In the genomic region with DNA sequence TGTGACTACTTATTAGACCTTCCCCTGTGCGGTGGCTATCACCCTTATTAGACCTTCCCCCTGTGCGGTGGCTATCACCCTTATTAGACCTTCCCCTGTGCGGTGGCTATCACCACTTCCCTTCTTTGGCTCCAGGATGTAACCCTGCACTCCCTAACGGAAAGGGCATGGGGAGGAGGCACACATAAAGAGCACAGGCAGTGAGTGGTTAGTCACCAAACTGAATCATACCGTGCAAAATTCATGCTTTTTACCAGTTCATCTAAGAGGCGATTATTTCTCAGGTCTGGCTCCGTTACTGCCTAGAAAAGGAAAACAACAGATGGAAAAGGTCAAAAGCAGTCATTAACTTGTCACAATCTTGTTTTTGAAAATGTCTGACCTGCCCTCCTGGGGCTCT, we compare ENCODE assay signal across 22 mouse cellular contexts. TPM values are rescaled to one million over a fixed set of nuclear protein-coding genes. Genes with fewer than 3 reads are reported as not detected.
DNase-seq lines count a peak whose midpoint lies in the region; ATAC-seq and TF ChIP-seq lines count a peak whose summit lies in the region.
"Had no signal": no experiment of that assay in that cellular context is flagged by ENCODE, and none has a peak within 500 bp of the region (broad histone marks: within the 10 kb centered on the region; RNA-seq: fewer than 3 reads in every experiment).

No protein-coding gene starts in this region.

- peak; percentile 67 for ATAC-seq in lung, postnatal 0 days
- no peak for ATAC-seq in frontal cortex, adult (ENCODE audit: low TSS enrichment)
- ATAC-seq in midbrain, embryonic 11.5 days (ENCODE audit: low FRiP score) = no peak
- ATAC-seq: hindbrain, embryonic 16.5 days; intestine, postnatal 0 days; Patski had no signal

- TF ChIP-seq CTCF in lung, postnatal 0 days (IDR thresholded peaks at IDR 0.05) = no peak
- TF ChIP-seq CTCF in embryonic fibroblast, embryonic 13.5 days (IDR thresholded peaks at IDR 0.05; ENCODE audit: borderline replicate concordance, insufficient read depth, low read length) = no peak

- peak; percentile 8 for DNase-seq in gastrocnemius, adult 18-20 months (ENCODE audit: low spot score)
- DNase-seq in gastrocnemius, postnatal 14 days = no peak
- peak; percentile 48 for DNase-seq in lung, postnatal 0 days (ENCODE audit: low spot score)
- no peak for DNase-seq in lung, postnatal 4 days
- DNase-seq in midbrain, embryonic 11.5 days (ENCODE audit: low spot score, missing footprints) = no peak
- DNase-seq: cerebellum, adult 8-10 months; heart, postnatal 36 days; liver, embryonic 13.5 days; midbrain, embryonic 14.5 days; right cerebral cortex, postnatal 14 days; thymus, postnatal 14 days had no signal

- 72% methylated on average over 7 of the region's 7 CpGs for WGBS in lung, postnatal 0 days
- 91% methylated on average over 7 of the region's 7 CpGs for WGBS in midbrain, embryonic 11.5 days

- intact Hi-C loops in gastrocnemius, postnatal 14 days (cut with DNase I; ENCODE audit: low total_unique reads) = no loop called here

- H3K4me2 ChIP-seq in lung, postnatal 0 days (replicated peaks; ENCODE audit: low read depth, low read length) = no peak overlapping the region
- peak overlapping the region; percentile 28 for H3K4me2 ChIP-seq in myocyte (ENCODE audit: low read depth)
- H3K4me2 ChIP-seq in midbrain, embryonic 11.5 days = no peak overlapping the region
- H3K4me2 ChIP-seq: embryonic facial prominence, embryonic 13.5 days; heart, embryonic 13.5 days; liver, embryonic 13.5 days; lung, embryonic 15.5 days had no signal

- TF ChIP-seq EP300 in lung, postnatal 0 days (IDR thresholded peaks at IDR 0.05) = no peak

- H3K4me3 ChIP-seq in lung, postnatal 0 days (ENCODE audit: low read depth, low read length) = no peak overlapping the region
- H3K4me3 ChIP-seq in embryonic fibroblast, embryonic 13.5 days (ENCODE audit: insufficient read depth, low read length) = no peak overlapping the region
- no peak overlapping the region for H3K4me3 ChIP-seq in myocyte
- H3K4me3 ChIP-seq in midbrain, embryonic 11.5 days (ENCODE audit: low read depth, low read length) = no peak overlapping the region
- H3K4me3 ChIP-seq: embryonic facial prominence, embryonic 13.5 days; heart, embryonic 13.5 days; layer of hippocampus, adult 2 months; limb, embryonic 10.5 days; liver, embryonic 13.5 days; lung, embryonic 15.5 days had no signal

- no peaks in the 10 kb centered on the region for H3K36me3 ChIP-seq in lung, postnatal 0 days (ENCODE audit: insufficient read depth, low read length)
- H3K36me3 ChIP-seq in myocyte (ENCODE audit: control insufficient read depth, insufficient read depth) = peaks cover 3% of the 10 kb centered on the region
- 0 out of 2 replicates have a peak, but pooled peaks cover 2% of the 10 kb centered on the region for H3K36me3 ChIP-seq in midbrain, embryonic 11.5 days (ENCODE audit: control insufficient read depth, insufficient read depth, low read length)

- no peaks in the 10 kb centered on the region for H3K4me1 ChIP-seq in lung, postnatal 0 days (ENCODE audit: insufficient read depth, low read depth, low read length)
- H3K4me1 ChIP-seq in embryonic fibroblast, embryonic 13.5 days (ENCODE audit: control insufficient read depth, insufficient read depth, low read length) = peaks cover 2% of the 10 kb centered on the region; the same call in 1 of the 2 replicates
- H3K4me1 ChIP-seq in midbrain, embryonic 11.5 days (ENCODE audit: control insufficient read depth, insufficient read depth, low read length) = no peaks in the 10 kb centered on the region
- H3K4me1 ChIP-seq: embryonic facial prominence, embryonic 13.5 days; heart, embryonic 13.5 days; limb, embryonic 10.5 days; lung, embryonic 15.5 days had no signal

- H3ac ChIP-seq in myocyte (ENCODE audit: control insufficient read depth, insufficient read length) = no peak overlapping the region

- H3K9me3 ChIP-seq in lung, postnatal 0 days (ENCODE audit: low read length) = no peaks in the 10 kb centered on the region
- H3K9me3 ChIP-seq in midbrain, embryonic 11.5 days (ENCODE audit: control insufficient read depth, low read length) = no peaks in the 10 kb centered on the region
- H3K9me3 ChIP-seq: embryonic facial prominence, embryonic 13.5 days; heart, embryonic 13.5 days; limb, embryonic 10.5 days; liver, embryonic 13.5 days; lung, embryonic 15.5 days had no signal

- no peak overlapping the region for H3K9ac ChIP-seq in lung, postnatal 0 days (replicated peaks; ENCODE audit: low read depth)
- H3K9ac ChIP-seq in midbrain, embryonic 11.5 days (ENCODE audit: low read length) = no peak overlapping the region
- H3K9ac ChIP-seq: embryonic facial prominence, embryonic 13.5 days; heart, embryonic 13.5 days; liver, embryonic 13.5 days; lung, embryonic 15.5 days had no signal

- peaks cover 4% of the 10 kb centered on the region for H3K79me2 ChIP-seq in myocyte (ENCODE audit: control insufficient read depth, insufficient read depth)

- TF ChIP-seq POLR2A in embryonic fibroblast, embryonic 13.5 days (IDR thresholded peaks at IDR 0.05; ENCODE audit: low read depth, low read length) = no peak
- TF ChIP-seq POLR2A in myocyte (IDR thresholded peaks at IDR 0.05; ENCODE audit: insufficient read length, low read depth) = no peak

- no peak overlapping the region for H3K27ac ChIP-seq in lung, postnatal 0 days (ENCODE audit: low read length)
- peak overlapping the region; percentile 44 for H3K27ac ChIP-seq in embryonic fibroblast, embryonic 13.5 days (ENCODE audit: insufficient read depth, low read length)
- no peak overlapping the region for H3K27ac ChIP-seq in midbrain, embryonic 11.5 days (ENCODE audit: low read depth, low read length)
- H3K27ac ChIP-seq: embryonic facial prominence, embryonic 13.5 days; heart, embryonic 13.5 days; layer of hippocampus, adult 2 months; limb, embryonic 10.5 days; liver, embryonic 13.5 days; lung, embryonic 15.5 days had no signal

- no peaks in the 10 kb centered on the region for H3K27me3 ChIP-seq in lung, postnatal 0 days (replicated peaks; ENCODE audit: insufficient read depth, low read length)
- H3K27me3 ChIP-seq in myocyte (ENCODE audit: control insufficient read depth, insufficient read depth, insufficient read length) = no peaks in the 10 kb centered on the region
- H3K27me3 ChIP-seq in midbrain, embryonic 11.5 days (ENCODE audit: control insufficient read depth, insufficient read depth, low read length) = no peaks in the 10 kb centered on the region
- H3K27me3 ChIP-seq: embryonic facial prominence, embryonic 13.5 days; heart, embryonic 13.5 days; liver, embryonic 13.5 days; lung, embryonic 15.5 days; Patski had no signal

TF ChIP-seq in myocyte, 11 proteins besides CTCF, POLR2A, EP300 and RAD21:
- TF ChIP-seq TCF3 (IDR thresholded peaks at IDR 0.05; ENCODE audit: insufficient read length, low read depth) (no peak), MYOD1 (IDR thresholded peaks at IDR 0.05; ENCODE audit: control insufficient read depth in 1 of 3, insufficient read length in 2 of 3, low read depth in 2 of 3) (no peak), TCF12 (IDR thresholded peaks at IDR 0.05; ENCODE audit: insufficient read depth, poor library complexity, severe bottlenecking) (no peak), USF1 (IDR thresholded peaks at IDR 0.05; ENCODE audit: low read depth) (no peak), REST (IDR thresholded peaks at IDR 0.05; ENCODE audit: insufficient read depth, insufficient read length) (no peak), E2F4 (IDR thresholded peaks at IDR 0.05; ENCODE audit: insufficient read depth) (no peak), POLR2AphosphoS2 (IDR thresholded peaks at IDR 0.05; ENCODE audit: insufficient read length, low read depth) (no peak), MAX (IDR thresholded peaks at IDR 0.05; ENCODE audit: low read depth) (no peak), CEBPB (IDR thresholded peaks at IDR 0.05; ENCODE audit: insufficient read depth, poor library complexity, severe bottlenecking) (no peak), SRF (IDR thresholded peaks at IDR 0.05; ENCODE audit: control insufficient read depth, insufficient read length, low read depth) (no peak), MYOG (IDR thresholded peaks at IDR 0.05; ENCODE audit: control insufficient read depth in 1 of 3, insufficient read depth in 1 of 3, insufficient read length in 2 of 3, low read depth in 2 of 3) (no peak)

RNA-seq across cellular contexts. Expression of a gene that starts 10.0 kb away (rescaled TPM):
- total RNA-seq in gastrocnemius, adult 18-20 months (2021) = under 1 TPM; 0.78 to 0.94 TPM
- total RNA-seq in gastrocnemius, postnatal 14 days (2021) = 1 to 10 TPM; 2.0 to 2.3 TPM
- polyA plus RNA-seq in lung, postnatal 0 days (2015; fragmentation: Nextera tagmentation; extraction: Ambion mirVana) = 7.6 and 8.1 TPM in 2 replicates
- 26.4 and 32.9 TPM in 2 replicates for polyA plus RNA-seq in embryonic fibroblast, embryonic 13.5 days (2011; ENCODE audit: insufficient read length, low read depth, missing spikeins)
- polyA plus RNA-seq in myocyte (2012; fragmentation: generic; extraction: Trizol) = 2.8 TPM
- polyA plus RNA-seq in midbrain, embryonic 11.5 days (2014; fragmentation: Nextera tagmentation; extraction: Ambion mirVana) = 38.2 and 39.7 TPM in 2 replicates

Comparison
In these comparisons a context has a peak if more than half of its experiments do, and no peak if none do; other contexts are left out.
1. DNase-seq: peak in gastrocnemius, adult 18-20 months (single experiment) and lung, postnatal 0 days (single experiment); none in gastrocnemius, postnatal 14 days (single experiment), lung, postnatal 4 days (0 of 2) and midbrain, embryonic 11.5 days (single experiment).